Mouse (Mus musculus) stomach, embryonic 14.5 days (tissue): ENCODE data around the gene Barx1. TPM values are rescaled to one million over a fixed set of nuclear protein-coding genes. Genes with fewer than 3 reads are reported as not detected.

Experiments
- polyA plus RNA-seq: library from polyadenylated mRNA; unstranded; fragments of >200 nt; fragmentation: Nextera tagmentation; extraction: Ambion mirVana; gene quantifications from 2 replicates; pipeline ENCODE4 v1.2.1, GENCODE M21; 2014

Barx1 gene
- polyA plus RNA-seq, 1 experiment from 2014 or later = 128 TPM

Other genes starting within 250 kb of the Barx1 start
- 5.0 and 6.7 TPM in 2 replicates for gene Zfp169, start 149.5 kb upstream of the Barx1 start, polyA plus RNA-seq
- gene A830005F24Rik, start 149.4 kb upstream of the Barx1 start, polyA plus RNA-seq = 1.0 and 1.6 TPM in 2 replicates
- 14.1 and 15.1 TPM in 2 replicates for gene Ptpdc1, start 37.3 kb upstream of the Barx1 start, polyA plus RNA-seq
- gene Phf2, start 208.1 kb downstream of the Barx1 start, polyA plus RNA-seq = 11.6 and 12.7 TPM in 2 replicates